8 mouse cellular contexts compared by ENCODE assay signal in genomic region chr3:35688781-35689180, GRCm38 (mm10).
A peak's percentile ranks its signal among the peaks of the same experiment; 100 is the strongest.
DNase-seq lines count a peak whose midpoint lies in the region; ATAC-seq and TF ChIP-seq lines count a peak whose summit lies in the region.

No protein-coding gene starts in this region.

- H3K4me2 ChIP-seq in forebrain, embryonic 13.5 days, result no peak overlapping the region

- DNase-seq in forebrain, embryonic 10.5 days (ENCODE audit: extremely low spot score, low spot score), result no peak
- peak; percentile 9 for DNase-seq in cerebellum, adult 11-12 months
- DNase-seq in left cerebral cortex, adult 2 months (ENCODE audit: extremely low spot score in 1 of 2, low spot score in 2 of 2), result peak; percentile 16 to 41
- peak; percentile 29 to 41 for DNase-seq in natural killer cell, adult 2 months (ENCODE audit: low spot score in 2 of 2)
- DNase-seq in yolk sac, embryonic 10.5 days (ENCODE audit: low spot score), result no peak

- H3K4me3 ChIP-seq in forebrain, embryonic 13.5 days, result no peak overlapping the region
- no peak overlapping the region for H3K4me3 ChIP-seq in forebrain, embryonic 10.5 days
- H3K4me3 ChIP-seq in C2C12 (ENCODE audit: insufficient read depth, poor library complexity, severe bottlenecking), result no peak overlapping the region
- no peak overlapping the region for H3K4me3 ChIP-seq in left cerebral cortex, adult 2 months

- no peaks in the 10 kb centered on the region for H3K4me1 ChIP-seq in forebrain, embryonic 13.5 days
- H3K4me1 ChIP-seq in forebrain, embryonic 10.5 days, result 0 out of 2 replicates have a peak, but pooled peaks cover under 1% of the 10 kb centered on the region

- H3K9me3 ChIP-seq in forebrain, embryonic 13.5 days (replicated peaks), result no peaks in the 10 kb centered on the region
- H3K9me3 ChIP-seq in forebrain, embryonic 10.5 days, result no peaks in the 10 kb centered on the region

- intact Hi-C loops in left cerebral cortex, adult 2 months (cut with DNase I), result loop anchor here (2.0 to 10.0 kb wide), 2 partner anchors 372 to 456 kb away; no protein-coding TSS in a partner anchor

- no peak overlapping the region for H3K27ac ChIP-seq in forebrain, embryonic 13.5 days
- H3K27ac ChIP-seq in forebrain, embryonic 10.5 days, result no peak overlapping the region
- no peak overlapping the region for H3K27ac ChIP-seq in left cerebral cortex, adult 2 months

- peak; percentile 34 for TF ChIP-seq CTCF in C2C12 (IDR thresholded peaks at IDR 0.05; ENCODE audit: control insufficient read depth, insufficient read depth, insufficient read length)
- peak; percentile 72 for TF ChIP-seq CTCF in left cerebral cortex, adult 2 months (IDR thresholded peaks at IDR 0.05)

- no peak overlapping the region for H3ac ChIP-seq in C2C12 (ENCODE audit: control insufficient read depth, insufficient read length, low read depth)

- H3K27me3 ChIP-seq in forebrain, embryonic 13.5 days, result no peaks in the 10 kb centered on the region
- H3K27me3 ChIP-seq in forebrain, embryonic 10.5 days (ENCODE audit: poor library complexity, severe bottlenecking), result no peaks in the 10 kb centered on the region
- no peaks in the 10 kb centered on the region for H3K27me3 ChIP-seq in C2C12 (ENCODE audit: control insufficient read depth, insufficient read depth, insufficient read length)

- H3K9ac ChIP-seq in forebrain, embryonic 13.5 days, result no peak overlapping the region

- peak; percentile 82; the same call in 1 of the 2 replicates for ATAC-seq in forebrain, embryonic 13.5 days
- ATAC-seq in granulocyte monocyte progenitor cell, adult 5-6 weeks (replicated peaks; ENCODE audit: poor library complexity, severe bottlenecking), result peak; percentile 69

- 20% methylated on average over 4 of the region's 4 CpGs for WGBS in forebrain, embryonic 13.5 days
- 29% methylated on average over 4 of the region's 4 CpGs for WGBS in forebrain, embryonic 10.5 days

- no peaks in the 10 kb centered on the region for H3K36me3 ChIP-seq in forebrain, embryonic 13.5 days (ENCODE audit: poor library complexity, severe bottlenecking)
- H3K36me3 ChIP-seq in forebrain, embryonic 10.5 days (replicated peaks), result no peaks in the 10 kb centered on the region
- no peaks in the 10 kb centered on the region for H3K36me3 ChIP-seq in C2C12 (ENCODE audit: control insufficient read depth, insufficient read depth)

- no peaks in the 10 kb centered on the region for H3K79me3 ChIP-seq in C2C12 (ENCODE audit: low read depth)

- H3K79me2 ChIP-seq in C2C12 (ENCODE audit: control insufficient read depth, insufficient read depth), result no peaks in the 10 kb centered on the region

TF ChIP-seq in C2C12, 6 proteins besides CTCF, POLR2A, EP300 and RAD21:
- TF ChIP-seq USF1 (IDR thresholded peaks at IDR 0.05; ENCODE audit: low read depth), result no peak
- no peak for TF ChIP-seq MYOG (IDR thresholded peaks at IDR 0.05; ENCODE audit: control insufficient read depth, extremely low read depth, insufficient read length)
- TF ChIP-seq MAX (IDR thresholded peaks at IDR 0.05), result no peak
- no peak for TF ChIP-seq MYOD1 (IDR thresholded peaks at IDR 0.05; ENCODE audit: control insufficient read depth, insufficient read length, low read depth)
- TF ChIP-seq FOSL1 (IDR thresholded peaks at IDR 0.05; ENCODE audit: insufficient read depth, low read length, poor library complexity, severe bottlenecking), result no peak
- TF ChIP-seq CEBPB (IDR thresholded peaks at IDR 0.05; ENCODE audit: low read depth), result no peak

Comparison
In these comparisons a context has a peak if more than half of its experiments do, and no peak if none do; other contexts are left out.
1. DNase-seq: peak in cerebellum, adult 11-12 months (single experiment), left cerebral cortex, adult 2 months (2 of 2) and natural killer cell, adult 2 months (2 of 2); none in forebrain, embryonic 10.5 days (single experiment) and yolk sac, embryonic 10.5 days (single experiment).